Mouse (Mus musculus): ENCODE measurements around the gene Zglp1.

Gene Zglp1

GRCm38 (mm10) chr9:21027774-21028290 is 39.1 kb downstream of the Zglp1 start:
- DNase-seq (ENCODE audit: low spot score in 2 of 2), result no peak

- DNase-seq (ENCODE audit: low spot score in 2 of 2), result no peak
Measured at GRCm38 (mm10) chr9:21026849-21027248, 40.0 kb downstream of the Zglp1 start.

GRCm38 (mm10) chr9:21025258-21025810 is 41.6 kb downstream of the Zglp1 start:
- no peak for DNase-seq (ENCODE audit: low spot score in 2 of 2)

- DNase-seq (ENCODE audit: low spot score in 2 of 2), result no peak
Measured at GRCm38 (mm10) chr9:21022726-21023125, 44.2 kb downstream of the Zglp1 start.

GRCm38 (mm10) chr9:21022288-21022687 is 44.6 kb downstream of the Zglp1 start:
- no peak for DNase-seq (ENCODE audit: low spot score in 2 of 2)

- no peak for DNase-seq (ENCODE audit: low spot score in 2 of 2)
Measured at GRCm38 (mm10) chr9:21021363-21021762, 45.5 kb downstream of the Zglp1 start.

GRCm38 (mm10) chr9:21018600-21018999 is 48.3 kb downstream of the Zglp1 start:
- DNase-seq (ENCODE audit: low spot score in 2 of 2), result no peak

GRCm38 (mm10) chr9:21017177-21017575 is 49.7 kb downstream of the Zglp1 start:
- no peak for DNase-seq (ENCODE audit: low spot score in 2 of 2)

- no peak for DNase-seq (ENCODE audit: low spot score in 2 of 2)
Measured at GRCm38 (mm10) chr9:21016331-21017176, 50.3 kb downstream of the Zglp1 start.

GRCm38 (mm10) chr9:21015571-21016130 is 51.2 kb downstream of the Zglp1 start, which contains the start of gene Icam1:
Gene Icam1 (plus strand): TSS chr9:21015985.
- DNase-seq (ENCODE audit: low spot score in 2 of 2), result no peak

GRCm38 (mm10) chr9:21014691-21015570 is 52.0 kb downstream of the Zglp1 start:
- DNase-seq (ENCODE audit: low spot score in 2 of 2), result no peak
